In the genomic region with DNA sequence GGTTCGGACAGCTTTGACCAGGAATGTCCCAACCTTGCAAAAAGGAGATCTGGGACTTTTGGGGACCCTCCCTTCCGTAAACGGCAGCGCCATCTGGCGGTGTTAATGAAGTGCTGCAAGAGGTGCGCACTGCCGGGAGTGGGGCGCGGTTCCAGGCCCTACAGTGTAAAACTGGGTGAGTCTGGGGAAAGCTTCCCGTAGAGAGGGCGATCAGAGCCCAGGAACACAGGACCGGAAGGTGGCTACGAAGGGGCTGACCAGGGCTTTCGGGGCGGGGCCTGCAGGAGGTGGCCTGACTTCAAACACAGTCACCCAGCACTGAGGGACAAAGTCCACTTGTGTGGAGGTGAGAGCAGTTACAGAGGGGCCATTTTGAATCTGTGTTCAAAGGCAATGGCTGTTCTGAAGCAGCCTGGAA, we compare ENCODE assay signal across 9 mouse cellular contexts. TPM values are rescaled to one million over a fixed set of nuclear protein-coding genes. Genes with fewer than 3 reads are reported as not detected.
DNase-seq lines count a peak whose midpoint lies in the region; ATAC-seq and TF ChIP-seq lines count a peak whose summit lies in the region.
"Had no signal": no experiment of that assay in that cellular context is flagged by ENCODE, and none has a peak within 500 bp of the region (broad histone marks: within the 10 kb centered on the region; RNA-seq: fewer than 3 reads in every experiment).

No protein-coding gene starts in this region.

- WGBS in intestine, postnatal 0 days = 2% methylated on average over 15 of the region's 15 CpGs
- WGBS in liver, embryonic 16.5 days (ENCODE audit: insufficient replicate concordance) = under 1% methylated on average over 15 of the region's 15 CpGs
- WGBS in neural tube, embryonic 13.5 days = under 1% methylated on average over 15 of the region's 15 CpGs

- peaks cover 47% of the 10 kb centered on the region for H3K27me3 ChIP-seq in intestine, postnatal 0 days (replicated peaks; ENCODE audit: control insufficient read depth, insufficient read depth, low read length)
- H3K27me3 ChIP-seq in liver, embryonic 16.5 days (ENCODE audit: control insufficient read depth, insufficient read depth, low read depth, low read length) = peaks cover 58% of the 10 kb centered on the region
- H3K27me3 ChIP-seq in neural tube, embryonic 13.5 days = peaks cover 72% of the 10 kb centered on the region

- H3K36me3 ChIP-seq in intestine, postnatal 0 days (ENCODE audit: control insufficient read depth, insufficient read depth) = peaks cover 4% of the 10 kb centered on the region
- no peaks in the 10 kb centered on the region for H3K36me3 ChIP-seq in liver, embryonic 16.5 days (ENCODE audit: control insufficient read depth, insufficient read depth)
- H3K36me3 ChIP-seq in neural tube, embryonic 13.5 days = no peaks in the 10 kb centered on the region

- peak; percentile 97 for ATAC-seq in intestine, postnatal 0 days
- ATAC-seq in liver, embryonic 16.5 days (ENCODE audit: low read depth) = peak; percentile 90
- ATAC-seq in neural tube, embryonic 13.5 days (ENCODE audit: low read depth) = no peak

- DNase-seq in ovary, postnatal 14 days (ENCODE audit: low spot score) = peak; percentile 50
- no peak for DNase-seq in ovary, postnatal 10 days (ENCODE audit: low spot score)
- DNase-seq in adrenal gland, postnatal 25 days = peak; percentile 71
- peak; percentile 69 for DNase-seq in forelimb bud, embryonic 11.5 days (ENCODE audit: low read depth, low spot score)
- DNase-seq in c-Kit-positive CD71-positive TER-119-positive erythroid progenitor cells, embryonic 14.5 days (ENCODE audit: low spot score) = no peak

- H3K4me1 ChIP-seq in intestine, postnatal 0 days (replicated peaks; ENCODE audit: control insufficient read depth, insufficient read depth, low read length) = peaks cover 8% of the 10 kb centered on the region; the same call in 1 of the 2 replicates
- peaks cover 16% of the 10 kb centered on the region for H3K4me1 ChIP-seq in liver, embryonic 16.5 days (ENCODE audit: control insufficient read depth, low read depth, low read length)
- peaks cover 48% of the 10 kb centered on the region for H3K4me1 ChIP-seq in neural tube, embryonic 13.5 days (replicated peaks)

- peak overlapping the region; percentile 87 for H3K27ac ChIP-seq in intestine, postnatal 0 days (ENCODE audit: low read depth, low read length)
- peak overlapping the region; percentile 68 for H3K27ac ChIP-seq in liver, embryonic 16.5 days (ENCODE audit: low read length)
- no peak overlapping the region for H3K27ac ChIP-seq in neural tube, embryonic 13.5 days (replicated peaks)

- peak overlapping the region; percentile 70 for H3K4me2 ChIP-seq in intestine, postnatal 0 days (replicated peaks; ENCODE audit: low read depth)
- H3K4me2 ChIP-seq in liver, embryonic 16.5 days (ENCODE audit: low read depth, low read length) = peak overlapping the region; percentile 60
- peak overlapping the region; percentile 71; the same call in 1 of the 2 replicates for H3K4me2 ChIP-seq in neural tube, embryonic 13.5 days

- peak overlapping the region; percentile 38 for H3K9ac ChIP-seq in intestine, postnatal 0 days (ENCODE audit: low read depth, low read length)
- no peak overlapping the region for H3K9ac ChIP-seq in liver, embryonic 16.5 days (ENCODE audit: low read depth, low read length)
- no peak overlapping the region for H3K9ac ChIP-seq in neural tube, embryonic 13.5 days

- TF ChIP-seq CTCF in intestine, postnatal 0 days (IDR thresholded peaks at IDR 0.05; ENCODE audit: low read depth) = peak; percentile 91

- H3K4me3 ChIP-seq in intestine, postnatal 0 days (ENCODE audit: low read depth, low read length) = peak overlapping the region; percentile 41
- H3K4me3 ChIP-seq in liver, embryonic 16.5 days (ENCODE audit: low read depth, low read length) = peak overlapping the region; percentile 39
- H3K4me3 ChIP-seq in neural tube, embryonic 13.5 days = peak overlapping the region; percentile 37; the same call in 1 of the 2 replicates

- H3K9me3 ChIP-seq in intestine, postnatal 0 days (ENCODE audit: control insufficient read depth) = no peaks in the 10 kb centered on the region
- no peaks in the 10 kb centered on the region for H3K9me3 ChIP-seq in liver, embryonic 16.5 days (replicated peaks; ENCODE audit: control insufficient read depth, low read length)
- H3K9me3 ChIP-seq in neural tube, embryonic 13.5 days = no peaks in the 10 kb centered on the region

RNA-seq across cellular contexts. Expression of gene Dnajc22, which starts 6.2 kb away (rescaled TPM):
- 1.9 and 3.8 TPM in 2 replicates for total RNA-seq in adrenal gland, postnatal 25 days (2021)
- 52.9 and 55.7 TPM in 2 replicates for polyA plus RNA-seq in intestine, postnatal 0 days (2015; fragmentation: Nextera tagmentation; extraction: Ambion mirVana)
- polyA plus RNA-seq in liver, embryonic 16.5 days (2015; fragmentation: Nextera tagmentation; extraction: Ambion mirVana) = 18.5 and 19.2 TPM in 2 replicates
- polyA plus RNA-seq in neural tube, embryonic 13.5 days (2015; fragmentation: Nextera tagmentation; extraction: Ambion mirVana) = 0.25 and 0.49 TPM in 2 replicates

RNA-seq across cellular contexts. Expression of gene C1ql4, which starts 11.5 kb away (rescaled TPM):
- not detected in 2 replicates for total RNA-seq in adrenal gland, postnatal 25 days (2021)
- polyA plus RNA-seq in intestine, postnatal 0 days (2015; fragmentation: Nextera tagmentation; extraction: Ambion mirVana) = 0.10 and 0.17 TPM in 2 replicates
- not detected in 2 replicates for polyA plus RNA-seq in liver, embryonic 16.5 days (2015; fragmentation: Nextera tagmentation; extraction: Ambion mirVana)
- polyA plus RNA-seq in neural tube, embryonic 13.5 days (2015; fragmentation: Nextera tagmentation; extraction: Ambion mirVana) = 2.7 and 3.5 TPM in 2 replicates
- total RNA-seq: gastrocnemius, postnatal 36 days had no signal

RNA-seq across cellular contexts. Expression of gene Troap, which starts 24.8 kb away (rescaled TPM):
- total RNA-seq in adrenal gland, postnatal 25 days (2021) = 4.3 and 5.6 TPM in 2 replicates
- polyA plus RNA-seq in intestine, postnatal 0 days (2015; fragmentation: Nextera tagmentation; extraction: Ambion mirVana) = 4.8 TPM in 2 replicates
- 13.3 and 15.2 TPM in 2 replicates for polyA plus RNA-seq in liver, embryonic 16.5 days (2015; fragmentation: Nextera tagmentation; extraction: Ambion mirVana)
- 6.3 and 6.9 TPM in 2 replicates for polyA plus RNA-seq in neural tube, embryonic 13.5 days (2015; fragmentation: Nextera tagmentation; extraction: Ambion mirVana)

RNA-seq across cellular contexts. Expression of gene Spats2, which starts 26.6 kb away (rescaled TPM):
- 18.7 and 19.6 TPM in 2 replicates for total RNA-seq in adrenal gland, postnatal 25 days (2021)
- polyA plus RNA-seq in intestine, postnatal 0 days (2015; fragmentation: Nextera tagmentation; extraction: Ambion mirVana) = 14.3 and 16.0 TPM in 2 replicates
- polyA plus RNA-seq in liver, embryonic 16.5 days (2015; fragmentation: Nextera tagmentation; extraction: Ambion mirVana) = 5.5 and 6.0 TPM in 2 replicates
- polyA plus RNA-seq in neural tube, embryonic 13.5 days (2015; fragmentation: Nextera tagmentation; extraction: Ambion mirVana) = 44.4 and 48.9 TPM in 2 replicates

RNA-seq across cellular contexts. Expression of gene Prph, which starts 44.2 kb away (rescaled TPM):
- total RNA-seq in adrenal gland, postnatal 25 days (2021) = 0.52 and 2.2 TPM in 2 replicates
- polyA plus RNA-seq in intestine, postnatal 0 days (2015; fragmentation: Nextera tagmentation; extraction: Ambion mirVana) = 29.8 and 32.7 TPM in 2 replicates
- 0.86 and 1.1 TPM in 2 replicates for polyA plus RNA-seq in liver, embryonic 16.5 days (2015; fragmentation: Nextera tagmentation; extraction: Ambion mirVana)
- 268 and 371 TPM in 2 replicates for polyA plus RNA-seq in neural tube, embryonic 13.5 days (2015; fragmentation: Nextera tagmentation; extraction: Ambion mirVana)

Comparison
In these comparisons a context has a peak if more than half of its experiments do, and no peak if none do; other contexts are left out.
1. DNase-seq: peak in ovary, postnatal 14 days (single experiment), adrenal gland, postnatal 25 days (single experiment) and forelimb bud, embryonic 11.5 days (single experiment); none in ovary, postnatal 10 days (single experiment) and c-Kit-positive CD71-positive TER-119-positive erythroid progenitor cells, embryonic 14.5 days (single experiment).
2. RNA of gene Dnajc22, which starts 6.2 kb away (polyA plus RNA-seq): 52.9 to 55.7 TPM in intestine, postnatal 0 days and 18.5 to 19.2 TPM in liver, embryonic 16.5 days; 0.25 to 0.49 TPM in neural tube, embryonic 13.5 days; every median in the first group is over 10 times any median in the second.
3. Peak in every context shown above with its lines, with median percentiles within 50 percentile points of each other: H3K4me2 ChIP-seq and H3K4me3 ChIP-seq.